Mouse (Mus musculus): ENCODE results near the gene Sox11. TPM values are rescaled to one million over a fixed set of nuclear protein-coding genes. Genes with fewer than 3 reads are reported as not detected.

Sox11 gene
- polyA plus RNA-seq, 1 experiment from 2014 or later, result 75.0 TPM

DNA sequence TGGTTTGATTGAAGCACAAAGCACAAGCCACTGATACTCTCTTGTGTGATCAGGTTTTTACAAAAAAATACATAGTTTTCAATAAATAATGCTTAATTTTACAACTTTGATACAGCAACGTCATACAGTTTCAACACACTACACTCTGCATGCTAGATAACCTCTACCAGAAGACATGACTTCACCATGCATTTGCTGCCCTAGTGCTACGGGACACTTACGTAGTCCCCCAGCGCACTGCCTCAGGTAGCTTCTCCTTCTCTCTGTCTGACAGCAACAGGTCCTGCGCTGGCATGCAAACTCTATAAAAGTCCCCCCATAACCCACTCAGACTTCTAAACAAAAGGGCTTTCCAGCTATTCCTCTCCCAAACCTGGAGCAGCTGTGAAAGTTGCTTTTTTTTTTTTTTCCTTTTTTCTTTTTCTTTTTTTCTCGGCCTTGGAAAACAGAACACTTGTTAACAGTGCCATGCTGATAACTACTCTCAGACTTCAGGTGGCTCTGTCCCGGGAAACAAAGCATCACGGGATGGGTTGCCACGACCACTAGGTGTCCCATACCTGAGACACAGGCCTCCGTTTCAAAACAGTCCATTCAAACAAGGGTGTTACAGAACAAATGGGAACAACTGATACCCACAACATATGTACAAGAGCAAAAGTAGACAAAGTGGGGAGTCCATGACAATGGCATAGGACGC is 6.9 kb downstream of the Sox11 start:
- Histone ChIP-seq H3K4me2 (replicated peaks) (peak overlapping the region; percentile 79), H3K36me3 (no peaks in the 10 kb centered on the region), H3K4me1 (peaks cover 22% of the 10 kb centered on the region), H3K27ac (replicated peaks) (0 out of 2 replicates have a peak overlapping the region, but pooled peaks have one; percentile 51), H3K4me3 (replicated peaks) (no peak overlapping the region; the same call in 1 of the 2 replicates), H3K9me3 (replicated peaks) (no peaks in the 10 kb centered on the region), H3K9ac (no peak overlapping the region), H3K27me3 (no peaks in the 10 kb centered on the region)
- 46% methylated on average over 11 of the region's 11 CpGs for WGBS
- ATAC-seq (ENCODE audit: insufficient number of reproducible peaks, low FRiP score, low TSS enrichment, low read depth), result no peak

DNA sequence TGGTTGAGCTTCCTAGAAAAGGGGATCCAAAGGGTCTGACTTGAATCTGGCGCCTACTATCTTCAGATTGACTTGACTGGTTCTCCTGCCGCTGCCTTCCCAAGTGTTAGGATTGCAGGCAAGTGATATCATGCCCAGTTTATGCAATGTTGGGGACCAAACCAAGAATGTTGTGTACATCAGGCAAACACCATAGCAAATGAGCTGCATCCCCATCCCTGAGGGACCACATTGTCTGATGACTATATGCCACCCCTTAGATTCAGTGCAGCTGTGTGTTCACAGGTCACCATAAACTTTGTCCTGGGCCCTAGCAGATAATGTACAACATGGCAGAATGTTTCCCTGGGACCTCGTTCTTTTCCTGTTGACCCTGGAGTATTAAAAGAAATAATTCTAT is 8.8 kb downstream of the Sox11 start:
- WGBS, result 80% methylated on average over 3 of the region's 3 CpGs
- ATAC-seq (ENCODE audit: insufficient number of reproducible peaks, low FRiP score, low TSS enrichment, low read depth), result no peak
- H3K27ac ChIP-seq (replicated peaks), result no peak overlapping the region

DNA sequence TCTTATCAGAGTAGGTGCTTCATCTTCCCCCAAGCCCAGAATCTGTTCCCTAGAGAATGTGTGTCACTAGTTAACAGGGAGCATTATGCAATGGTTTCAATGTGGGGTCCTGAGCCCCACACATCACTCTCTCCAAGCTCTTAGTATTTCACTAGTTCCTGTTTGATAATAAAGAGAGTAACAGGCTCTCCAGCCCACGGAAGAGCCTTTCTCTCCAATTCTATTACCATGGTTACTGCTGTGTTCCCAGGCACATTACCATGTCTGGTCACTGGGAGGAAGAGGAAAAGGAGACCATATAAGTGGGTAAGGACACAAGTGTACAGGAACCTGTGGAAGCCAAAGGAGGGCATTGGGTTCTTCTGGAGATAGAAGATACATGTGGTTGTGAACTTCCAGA is 19.0 kb downstream of the Sox11 start:
- WGBS, result 82% methylated on average over 1 of the region's 1 CpGs
- Histone ChIP-seq H3K4me3 (replicated peaks) (no peak overlapping the region), H3K9ac (no peak overlapping the region), H3K27me3 (no peaks in the 10 kb centered on the region), H3K27ac (replicated peaks) (no peak overlapping the region), H3K4me2 (replicated peaks) (no peak overlapping the region), H3K9me3 (replicated peaks) (no peaks in the 10 kb centered on the region), H3K36me3 (no peaks in the 10 kb centered on the region), H3K4me1 (no peaks in the 10 kb centered on the region)
- ATAC-seq (ENCODE audit: insufficient number of reproducible peaks, low FRiP score, low TSS enrichment, low read depth), result no peak

More for the DNA sequence above, 8.8 kb downstream of the Sox11 start:
- Histone ChIP-seq H3K9ac (no peak overlapping the region), H3K4me3 (replicated peaks) (no peak overlapping the region), H3K4me2 (replicated peaks) (no peak overlapping the region), H3K27me3 (no peaks in the 10 kb centered on the region), H3K9me3 (replicated peaks) (no peaks in the 10 kb centered on the region), H3K4me1 (peaks cover 22% of the 10 kb centered on the region), H3K36me3 (no peaks in the 10 kb centered on the region)

DNA sequence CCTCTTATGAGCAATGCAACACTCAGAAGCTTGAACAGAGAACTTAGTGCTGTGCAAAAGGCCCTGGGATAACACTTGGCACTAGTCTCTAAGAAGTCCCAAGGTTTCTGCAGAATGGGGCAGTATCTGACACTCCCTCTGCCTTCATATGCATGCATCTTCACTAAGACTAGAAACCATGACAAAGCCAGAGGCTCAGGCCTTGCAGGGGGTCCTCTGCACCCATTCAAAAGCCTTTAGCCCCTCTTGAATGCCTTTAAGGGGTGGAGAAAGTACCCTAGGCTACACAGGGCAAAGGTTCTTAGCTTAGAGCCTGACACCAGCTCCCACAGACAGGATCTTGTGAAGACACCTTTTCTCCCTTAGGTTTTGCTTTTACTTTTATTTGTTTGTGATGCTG is 21.7 kb downstream of the Sox11 start:
- H3K27ac ChIP-seq (replicated peaks), result no peak overlapping the region
- no peaks in the 10 kb centered on the region for H3K9me3 ChIP-seq (replicated peaks)
- no peaks in the 10 kb centered on the region for H3K36me3 ChIP-seq
- no peak for ATAC-seq (ENCODE audit: insufficient number of reproducible peaks, low FRiP score, low TSS enrichment, low read depth)
- H3K27me3 ChIP-seq, result no peaks in the 10 kb centered on the region
- no peak overlapping the region for H3K9ac ChIP-seq
- no peaks in the 10 kb centered on the region for H3K4me1 ChIP-seq
- H3K4me2 ChIP-seq (replicated peaks), result no peak overlapping the region
- H3K4me3 ChIP-seq (replicated peaks), result no peak overlapping the region

DNA sequence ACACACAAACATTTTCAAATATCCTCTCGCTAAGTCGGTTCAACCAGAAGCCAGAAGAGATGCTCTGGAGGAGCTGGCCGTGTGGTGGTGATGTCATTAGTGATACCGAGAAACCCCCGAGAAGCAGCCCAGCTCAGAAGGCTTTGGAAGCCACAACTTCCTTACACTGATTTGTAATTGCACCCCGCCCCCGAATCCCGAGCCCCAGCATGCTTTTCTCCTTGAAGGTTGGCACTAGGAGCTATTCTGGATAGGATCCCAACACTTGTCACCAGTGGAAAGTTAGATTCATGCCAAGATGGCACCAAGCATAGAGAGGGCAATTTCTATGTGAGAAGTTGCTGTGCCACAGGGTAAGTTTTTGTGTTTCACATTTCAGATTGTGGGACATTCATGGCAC is 29.4 kb downstream of the Sox11 start:
- no peak overlapping the region for H3K4me3 ChIP-seq (replicated peaks)
- H3K9me3 ChIP-seq (replicated peaks), result no peaks in the 10 kb centered on the region
- H3K36me3 ChIP-seq, result no peaks in the 10 kb centered on the region
- no peak for ATAC-seq (ENCODE audit: insufficient number of reproducible peaks, low FRiP score, low TSS enrichment, low read depth)
- H3K4me2 ChIP-seq (replicated peaks), result no peak overlapping the region
- H3K9ac ChIP-seq, result no peak overlapping the region
- WGBS, result 73% methylated on average over 8 of the region's 8 CpGs
- peaks cover 29% of the 10 kb centered on the region for H3K4me1 ChIP-seq
- H3K27me3 ChIP-seq, result no peaks in the 10 kb centered on the region
- no peak overlapping the region for H3K27ac ChIP-seq (replicated peaks)

DNA sequence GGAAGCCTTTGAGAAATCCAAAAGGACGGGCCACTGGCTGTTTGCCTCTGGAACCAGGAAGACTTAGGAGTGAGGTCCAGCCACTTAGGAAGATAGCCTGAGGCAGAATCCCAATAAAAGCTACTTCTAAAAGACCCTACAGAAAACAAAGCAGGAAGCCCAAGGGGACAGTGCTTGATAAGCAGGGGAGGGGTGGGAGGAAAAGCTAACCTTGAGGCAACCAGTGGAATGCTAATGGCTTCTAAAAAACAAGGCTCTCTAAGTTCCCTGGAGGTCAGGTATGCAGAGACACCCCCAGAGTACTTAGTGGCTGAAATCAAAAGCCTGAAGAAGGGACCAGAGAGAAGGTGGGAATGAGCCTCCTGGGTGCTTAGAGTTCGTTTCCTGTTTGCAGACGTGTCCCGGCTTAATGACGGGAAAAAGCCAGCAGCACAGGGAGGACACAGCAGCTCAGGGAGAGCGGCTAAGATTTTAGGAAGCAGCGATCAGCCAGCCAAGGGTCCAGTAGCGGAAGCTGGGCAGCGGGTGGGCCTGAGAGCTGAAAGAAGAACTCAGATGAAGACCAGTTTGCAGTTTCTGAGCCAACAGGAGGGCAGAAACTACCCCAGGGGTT is 30.4 kb downstream of the Sox11 start:
- peaks cover 29% of the 10 kb centered on the region for H3K4me1 ChIP-seq
- 35% methylated on average over 9 of the region's 9 CpGs for WGBS
- ATAC-seq (ENCODE audit: insufficient number of reproducible peaks, low FRiP score, low TSS enrichment, low read depth), result no peak
- no peak overlapping the region for H3K27ac ChIP-seq (replicated peaks)
- H3K9ac ChIP-seq, result no peak overlapping the region
- H3K27me3 ChIP-seq, result no peaks in the 10 kb centered on the region
- no peaks in the 10 kb centered on the region for H3K9me3 ChIP-seq (replicated peaks)
- no peak overlapping the region for H3K4me3 ChIP-seq (replicated peaks)
- H3K36me3 ChIP-seq, result no peaks in the 10 kb centered on the region
- H3K4me2 ChIP-seq (replicated peaks), result no peak overlapping the region

DNA sequence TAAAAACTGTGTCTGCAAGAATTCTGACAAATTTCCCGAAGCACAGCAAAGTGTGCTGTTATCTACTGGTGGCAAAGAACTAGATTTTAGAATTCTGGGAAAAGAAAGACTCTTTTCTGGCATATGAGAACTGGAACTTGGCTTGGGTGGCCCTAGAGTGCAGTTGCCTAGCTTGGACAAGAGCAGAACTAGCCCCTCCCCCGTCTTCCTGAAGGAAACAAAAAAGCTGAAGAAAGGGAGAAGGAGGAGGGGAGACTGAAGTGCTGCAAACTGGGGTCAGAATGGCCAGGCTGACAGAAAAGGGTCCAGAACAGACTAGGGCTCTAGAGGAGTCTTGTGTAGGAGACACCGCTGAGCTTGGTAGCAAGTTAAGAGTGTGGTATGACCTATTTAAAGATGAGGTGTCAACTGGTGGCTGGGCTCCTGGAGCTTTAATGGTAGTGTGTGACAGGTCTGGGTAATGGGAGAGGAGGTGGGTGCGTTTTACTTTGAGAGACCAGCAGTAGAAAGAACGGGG is 31.0 kb downstream of the Sox11 start:
- no peaks in the 10 kb centered on the region for H3K36me3 ChIP-seq
- no peaks in the 10 kb centered on the region for H3K9me3 ChIP-seq (replicated peaks)
- no peak overlapping the region for H3K9ac ChIP-seq
- no peak overlapping the region for H3K4me2 ChIP-seq (replicated peaks)
- no peaks in the 10 kb centered on the region for H3K27me3 ChIP-seq
- no peak overlapping the region for H3K27ac ChIP-seq (replicated peaks)
- peaks cover 29% of the 10 kb centered on the region for H3K4me1 ChIP-seq
- WGBS, result 46% methylated on average over 5 of the region's 5 CpGs
- no peak overlapping the region for H3K4me3 ChIP-seq (replicated peaks)
- ATAC-seq (ENCODE audit: insufficient number of reproducible peaks, low FRiP score, low TSS enrichment, low read depth), result no peak

DNA sequence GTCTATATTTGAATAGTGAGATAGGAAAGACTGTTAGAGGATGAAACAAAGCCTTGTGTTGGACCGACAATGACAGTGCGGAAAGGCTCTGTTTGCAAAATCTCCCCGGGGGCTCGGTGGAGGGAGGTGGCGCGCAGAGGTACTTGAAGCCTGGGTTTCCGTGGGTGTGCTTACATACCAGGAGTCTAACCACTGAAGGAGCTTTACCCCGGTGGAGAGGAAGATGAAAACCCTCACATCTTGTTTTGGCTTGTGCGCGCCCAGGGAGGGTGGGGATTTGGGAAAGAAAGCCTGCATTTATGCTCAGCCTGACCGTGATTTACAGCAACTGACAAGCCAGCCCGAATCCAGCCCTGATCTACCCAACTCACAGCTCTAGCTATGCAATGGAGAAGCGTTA is 31.7 kb downstream of the Sox11 start:
- no peak overlapping the region for H3K27ac ChIP-seq (replicated peaks)
- H3K9ac ChIP-seq, result no peak overlapping the region
- no peaks in the 10 kb centered on the region for H3K36me3 ChIP-seq
- H3K4me2 ChIP-seq (replicated peaks), result peak overlapping the region; percentile 16; the same call in 1 of the 2 replicates
- H3K27me3 ChIP-seq, result no peaks in the 10 kb centered on the region
- no peaks in the 10 kb centered on the region for H3K9me3 ChIP-seq (replicated peaks)
- WGBS, result 35% methylated on average over 13 of the region's 13 CpGs
- no peak overlapping the region for H3K4me3 ChIP-seq (replicated peaks)
- peaks cover 29% of the 10 kb centered on the region for H3K4me1 ChIP-seq
- peak; percentile 19; the same call in 1 of the 2 replicates for ATAC-seq (ENCODE audit: insufficient number of reproducible peaks, low FRiP score, low TSS enrichment, low read depth)

DNA sequence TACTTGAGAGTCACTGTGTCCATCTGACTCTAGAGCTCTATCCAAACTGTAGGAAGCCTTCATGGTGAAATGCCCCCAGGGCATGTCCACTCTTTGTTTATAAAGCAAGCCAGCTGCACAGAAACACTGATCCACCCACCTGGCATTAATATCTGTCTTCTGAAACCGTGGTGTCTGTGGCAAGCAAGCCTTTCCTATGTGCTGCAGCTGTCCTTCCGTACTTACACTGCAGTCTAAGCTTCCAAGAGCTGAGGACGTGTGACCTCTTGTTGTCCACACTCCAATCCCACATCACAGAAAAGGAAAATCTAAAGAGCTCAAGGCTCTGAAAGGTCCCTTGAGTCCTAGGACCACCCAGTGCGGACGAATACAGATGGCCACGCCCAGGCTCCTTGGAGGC is 32.4 kb downstream of the Sox11 start:
- Histone ChIP-seq H3K4me1 (peaks cover 29% of the 10 kb centered on the region), H3K27ac (replicated peaks) (no peak overlapping the region), H3K4me3 (replicated peaks) (no peak overlapping the region), H3K4me2 (replicated peaks) (no peak overlapping the region), H3K36me3 (no peaks in the 10 kb centered on the region), H3K27me3 (no peaks in the 10 kb centered on the region), H3K9me3 (replicated peaks) (no peaks in the 10 kb centered on the region), H3K9ac (no peak overlapping the region)
- 59% methylated on average over 6 of the region's 6 CpGs for WGBS
- no peak for ATAC-seq (ENCODE audit: insufficient number of reproducible peaks, low FRiP score, low TSS enrichment, low read depth)

DNA sequence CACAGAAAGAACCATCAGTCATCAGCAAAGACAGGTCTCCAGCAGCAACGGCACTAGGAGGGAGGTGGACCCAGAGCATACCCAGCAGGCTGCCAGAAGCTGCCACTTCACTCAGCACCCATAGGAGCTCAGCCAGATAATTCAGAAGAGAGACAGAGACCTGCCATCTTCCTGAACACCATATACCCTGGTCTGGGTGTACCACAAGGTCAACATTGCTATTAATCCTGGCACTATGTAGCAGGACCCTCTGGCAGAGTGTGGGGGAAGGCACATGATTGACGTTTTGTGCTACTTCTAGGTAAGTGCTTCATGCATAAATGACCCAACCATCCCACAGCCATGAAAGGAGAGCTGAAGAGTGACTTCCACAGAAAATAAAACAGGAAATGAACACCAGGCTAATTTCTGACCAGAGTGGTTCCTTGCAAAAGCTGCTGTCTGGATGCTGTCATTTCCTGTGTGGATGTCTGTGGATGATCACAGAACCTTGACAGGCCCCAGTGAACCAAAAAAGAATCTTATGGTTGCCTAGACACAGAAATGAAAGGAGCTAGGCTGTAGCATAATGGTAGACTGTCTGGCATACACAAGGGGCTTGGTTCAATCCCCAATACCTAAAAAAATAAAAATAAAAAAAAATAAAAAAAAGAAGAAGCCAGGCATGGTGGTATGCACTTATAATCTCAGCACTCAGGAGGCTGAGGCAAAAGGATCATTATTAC is 37.5 kb downstream of the Sox11 start:
- H3K27me3 ChIP-seq, result no peaks in the 10 kb centered on the region
- H3K27ac ChIP-seq (replicated peaks), result no peak overlapping the region
- 0 out of 2 replicates have a peak, but pooled peaks cover under 1% of the 10 kb centered on the region for H3K4me1 ChIP-seq
- no peaks in the 10 kb centered on the region for H3K36me3 ChIP-seq
- H3K4me3 ChIP-seq (replicated peaks), result no peak overlapping the region
- 39% methylated on average over 2 of the region's 2 CpGs for WGBS
- H3K9me3 ChIP-seq (replicated peaks), result no peaks in the 10 kb centered on the region
- H3K4me2 ChIP-seq (replicated peaks), result no peak overlapping the region
- ATAC-seq (ENCODE audit: insufficient number of reproducible peaks, low FRiP score, low TSS enrichment, low read depth), result no peak
- H3K9ac ChIP-seq, result no peak overlapping the region

DNA sequence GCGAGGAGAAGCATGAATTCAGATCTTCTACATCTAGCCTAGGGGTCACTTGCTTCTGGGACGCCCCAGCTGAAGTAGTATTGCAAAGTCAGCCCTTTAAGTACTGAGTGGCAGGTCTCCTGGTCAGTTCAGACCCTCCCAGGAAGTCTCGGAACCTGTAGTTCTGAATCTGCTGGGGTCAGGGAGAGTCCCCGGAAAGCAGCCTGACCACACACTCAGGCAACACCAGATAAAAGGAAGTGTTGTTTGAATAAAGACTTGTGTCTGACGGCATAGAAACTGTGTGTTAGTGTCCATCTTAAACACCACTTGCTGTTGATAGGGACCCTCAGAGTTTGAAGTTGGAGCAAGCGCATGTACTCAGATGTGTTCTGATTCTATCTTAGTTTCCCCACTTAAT is 39.2 kb downstream of the Sox11 start:
- ATAC-seq (ENCODE audit: insufficient number of reproducible peaks, low FRiP score, low TSS enrichment, low read depth), result no peak

More for the DNA sequence above, 39.2 kb downstream of the Sox11 start:
- H3K4me1 ChIP-seq, result no peaks in the 10 kb centered on the region
- H3K4me3 ChIP-seq (replicated peaks), result no peak overlapping the region
- H3K27ac ChIP-seq (replicated peaks), result no peak overlapping the region
- no peaks in the 10 kb centered on the region for H3K36me3 ChIP-seq
- H3K27me3 ChIP-seq, result no peaks in the 10 kb centered on the region
- H3K4me2 ChIP-seq (replicated peaks), result no peak overlapping the region
- no peaks in the 10 kb centered on the region for H3K9me3 ChIP-seq (replicated peaks)
- H3K9ac ChIP-seq, result no peak overlapping the region
- WGBS, result 72% methylated on average over 6 of the region's 6 CpGs

All from embryonic facial prominence, embryonic 15.5 days (tissue).